Mouse (Mus musculus): Measurements from ENCODE around the gene Tarsl2. TPM values are rescaled to one million over a fixed set of nuclear protein-coding genes. Genes with fewer than 3 reads are reported as not detected.
A peak's percentile ranks its signal among the peaks of the same experiment; 100 is the strongest.

Tarsl2 gene
- total RNA-seq, 2 experiments from 2014 or later = 12.7 to 18.1 TPM

GRCm38 (mm10) chr7:65734024-65734423 is 89.3 kb downstream of the Tarsl2 start:
- no peak for DNase-seq (ENCODE audit: low spot score in 2 of 2)

DNA sequence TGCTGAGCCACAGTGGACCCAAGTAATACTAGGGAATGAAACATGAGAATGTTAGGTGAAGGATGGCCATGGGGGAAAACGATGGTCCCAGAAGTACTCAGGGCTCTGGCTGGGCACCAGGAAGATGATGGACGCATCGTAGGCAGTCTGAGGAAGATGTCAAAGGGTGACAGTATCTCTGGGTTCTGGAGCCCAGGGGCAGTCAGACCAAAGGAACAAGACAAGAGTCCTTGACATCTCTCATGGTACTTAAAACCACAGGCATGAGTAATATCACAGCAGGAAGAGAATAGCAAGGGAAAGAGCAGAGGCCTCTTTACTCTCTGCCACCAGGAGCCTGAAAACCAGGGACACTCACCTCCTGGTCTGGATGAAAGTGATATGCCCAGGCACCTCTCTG is 90.6 kb downstream of the Tarsl2 start:
- DNase-seq (ENCODE audit: low spot score in 2 of 2) = no peak

- DNase-seq (ENCODE audit: low spot score in 2 of 2) = peak; percentile 66 to 73
These were observed 92.8 kb downstream of the Tarsl2 start for GRCm38 (mm10) chr7:65737286-65738040.

Other genes with a start within 250 kb of the Tarsl2 start
- 10 to 100 TPM; 62.4 to 78.5 TPM for gene Tjp1, start 117.1 kb upstream of the Tarsl2 start, total RNA-seq (2021)
- 10 to 100 TPM; 62.5 to 66.5 TPM for gene Tm2d3, start 46.3 kb downstream of the Tarsl2 start, total RNA-seq (2021)
- 10 to 100 TPM; 20.1 to 32.2 TPM for gene Pcsk6, start 216.8 kb downstream of the Tarsl2 start, total RNA-seq (2021)

Measured in adrenal gland, adult 18-20 months (tissue).